Mouse (Mus musculus) adrenal gland, postnatal 36 days (tissue): ENCODE results near the gene Ninj2. TPM values are rescaled to one million over a fixed set of nuclear protein-coding genes. Genes with fewer than 3 reads are reported as not detected.

Experiments used
- DNase-seq, 2 experiments: peaks; one replicate each; pipeline ENCODE4 v3.0.0; 2021; ENCODE audit warnings: mixed read lengths in 1 of 2
- total RNA-seq, 2 experiments: library from RNA; stranded (reverse); gene quantifications; 2 replicates each; pipeline ENCODE4 v1.2.3; 2021

Gene Ninj2
- total RNA-seq, 2 experiments from 2014 or later: not detected

DNA sequence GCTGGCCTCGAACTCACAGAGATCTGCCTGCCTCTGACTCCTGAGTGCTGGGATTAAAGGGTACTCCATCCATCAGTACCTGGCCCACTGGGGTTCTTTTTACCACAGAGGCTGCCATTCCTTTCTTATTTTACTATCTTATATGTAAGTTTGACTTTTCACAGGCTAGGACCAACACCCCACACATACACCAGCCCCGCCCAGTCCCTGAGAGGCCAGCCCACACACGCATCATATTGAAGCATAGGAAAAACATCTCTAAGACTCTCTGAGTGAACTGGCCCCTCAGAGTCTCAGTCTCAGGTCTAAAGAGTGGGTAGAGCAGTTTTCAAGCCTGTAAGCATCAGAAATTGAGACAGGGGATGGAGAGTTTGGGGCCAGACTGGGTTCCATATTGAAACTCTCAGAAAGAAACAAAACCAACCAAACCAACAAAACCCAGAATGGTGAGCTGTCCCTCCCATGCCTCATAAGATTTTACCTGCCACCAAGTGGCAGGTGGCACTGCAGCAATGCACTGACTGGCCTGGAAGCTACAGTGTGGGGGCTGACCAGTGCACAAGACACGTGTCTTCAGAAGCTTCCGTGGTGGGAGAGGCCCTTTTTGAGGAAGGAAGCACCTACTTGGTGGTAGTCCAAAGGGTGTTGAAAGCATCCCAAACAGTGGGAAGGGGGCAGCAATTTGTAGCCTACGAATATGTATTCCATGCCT is 86.0 kb downstream of the Ninj2 start:
- no peak for DNase-seq

DNA sequence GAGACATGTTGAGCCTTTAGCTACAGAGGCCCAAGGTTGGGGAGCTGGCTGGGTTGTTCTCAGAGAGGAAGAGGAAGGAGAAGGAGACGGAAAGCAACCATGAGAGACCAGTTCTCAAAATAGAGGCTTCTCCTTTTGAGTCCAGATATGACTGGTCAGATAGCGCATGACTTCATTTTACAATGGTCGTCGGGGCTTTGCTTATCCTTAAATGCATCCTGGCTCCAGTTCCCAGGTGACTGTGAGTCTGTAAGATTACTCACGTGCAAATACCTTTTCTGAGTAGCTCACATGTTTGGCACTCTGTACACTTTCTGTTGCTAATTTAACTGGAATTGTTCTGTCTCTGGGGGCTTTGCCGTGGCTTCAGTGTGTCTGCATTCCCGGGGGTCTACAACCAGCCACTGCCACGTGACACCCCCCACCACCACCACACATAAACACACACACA is 86.6 kb downstream of the Ninj2 start:
- DNase-seq: no peak

DNA sequence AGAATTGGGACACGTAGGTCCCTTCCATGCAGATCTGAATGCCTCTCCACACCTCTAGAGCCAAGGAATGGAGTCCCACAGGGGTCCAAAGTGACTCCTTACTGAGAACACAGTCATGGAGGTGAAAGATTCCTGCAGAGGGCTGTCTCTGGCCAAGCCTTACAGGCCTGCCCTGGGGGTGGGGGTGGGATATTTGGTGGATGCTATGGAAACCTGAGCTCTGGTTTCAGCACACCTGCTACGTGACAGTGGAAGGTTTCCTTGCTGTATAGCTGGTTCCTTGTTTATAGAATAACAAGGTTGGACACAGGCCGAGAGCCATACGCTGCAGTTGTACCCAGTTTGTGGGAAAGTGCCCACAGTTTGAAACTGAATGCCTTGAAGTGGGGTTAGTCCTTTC is 87.3 kb downstream of the Ninj2 start:
- DNase-seq: no peak

DNA sequence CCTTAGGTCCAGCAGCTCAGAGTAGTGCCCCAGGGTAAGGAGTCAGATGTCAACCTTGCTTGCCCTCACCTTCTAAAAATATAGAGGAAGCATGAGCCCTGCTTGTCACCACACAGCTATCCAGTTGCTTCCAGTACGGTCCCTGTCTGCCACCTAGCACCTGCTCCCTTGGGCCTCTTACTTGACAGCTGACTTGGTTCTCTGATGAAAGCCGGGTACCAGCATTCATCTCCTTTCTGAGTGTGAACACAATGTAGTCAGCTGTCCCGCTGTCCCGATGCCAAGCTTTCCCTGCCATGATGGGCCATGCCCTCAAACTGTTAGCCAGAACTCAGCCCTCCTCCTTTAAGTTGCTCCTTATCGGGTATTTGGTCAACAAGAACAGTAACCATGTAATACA is 89.0 kb downstream of the Ninj2 start:
- DNase-seq: no peak

DNA sequence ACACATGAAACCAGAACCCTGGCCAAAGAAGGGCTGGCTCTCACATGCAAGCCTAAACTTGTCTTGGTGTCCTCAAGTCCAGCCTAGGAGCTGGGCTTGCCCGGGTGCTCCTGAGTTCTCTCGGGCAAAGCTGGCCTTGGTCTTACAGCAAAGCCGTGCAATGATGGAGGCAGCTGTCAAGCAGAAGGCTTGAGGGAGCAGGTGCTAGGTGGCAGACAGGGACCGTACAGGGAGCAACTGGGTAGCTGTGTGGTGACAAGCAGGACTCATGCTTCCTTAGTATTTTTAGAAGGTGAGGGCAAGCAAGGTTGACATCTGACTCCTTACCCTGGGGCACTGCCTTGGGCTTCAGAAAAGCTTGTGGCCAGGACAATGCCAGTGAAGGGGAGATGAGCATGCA is 90.6 kb downstream of the Ninj2 start:
- DNase-seq: no peak

DNA sequence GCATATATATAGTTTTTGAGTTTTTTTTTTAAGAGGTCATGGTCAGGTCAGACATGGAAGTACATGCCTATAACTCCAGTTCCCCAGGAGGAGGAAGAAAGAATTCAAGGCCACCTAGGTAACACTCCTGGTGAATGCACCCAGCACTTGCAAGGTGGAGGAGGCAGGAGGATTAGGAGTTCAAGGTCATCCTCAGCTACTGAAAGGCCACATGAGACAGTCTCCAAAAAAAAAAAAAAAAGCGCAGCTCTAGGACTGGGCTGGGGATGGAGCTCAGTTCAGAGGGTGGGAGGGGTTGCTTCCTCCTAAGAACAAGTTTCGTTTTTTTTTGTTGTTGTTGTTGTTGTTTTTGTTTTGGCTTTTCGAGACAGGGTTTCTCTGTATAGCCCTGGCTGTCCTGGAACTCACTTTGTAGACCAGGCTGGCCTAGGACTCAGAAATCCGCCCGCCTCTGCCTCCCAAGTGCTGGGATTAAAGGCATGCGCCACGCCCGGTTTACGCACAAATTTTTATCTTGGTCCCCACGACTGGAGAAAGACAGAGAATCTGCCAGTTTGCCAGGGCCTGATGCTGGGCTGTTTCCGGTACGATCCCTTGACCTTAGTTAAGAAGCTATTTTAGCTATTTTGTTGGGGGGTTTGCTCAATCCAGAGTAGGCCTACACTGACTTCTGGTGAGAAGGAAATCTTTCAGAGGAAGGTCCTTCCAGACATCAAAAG is 92.0 kb downstream of the Ninj2 start:
- no peak for DNase-seq

DNA sequence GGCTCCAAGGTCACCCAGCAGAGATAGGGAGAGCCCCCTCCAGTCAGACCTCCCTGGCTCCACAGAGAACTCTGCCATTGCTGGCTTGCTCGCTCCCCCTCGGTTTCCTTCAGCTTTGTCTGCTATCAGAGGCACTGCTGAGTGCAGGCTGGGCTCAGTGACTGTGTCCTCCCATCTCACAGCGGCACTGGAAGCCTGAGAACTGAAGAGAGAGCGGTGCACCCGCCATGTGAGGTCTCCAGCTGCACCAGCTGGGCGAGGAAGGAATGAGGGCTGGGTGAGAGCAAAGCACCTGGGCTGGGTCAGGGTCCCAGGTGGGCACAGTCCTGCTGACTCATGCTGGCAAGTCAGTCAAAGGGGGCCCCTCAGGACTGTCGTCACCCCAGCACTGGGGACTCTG is 92.6 kb downstream of the Ninj2 start:
- no peak for DNase-seq

DNA sequence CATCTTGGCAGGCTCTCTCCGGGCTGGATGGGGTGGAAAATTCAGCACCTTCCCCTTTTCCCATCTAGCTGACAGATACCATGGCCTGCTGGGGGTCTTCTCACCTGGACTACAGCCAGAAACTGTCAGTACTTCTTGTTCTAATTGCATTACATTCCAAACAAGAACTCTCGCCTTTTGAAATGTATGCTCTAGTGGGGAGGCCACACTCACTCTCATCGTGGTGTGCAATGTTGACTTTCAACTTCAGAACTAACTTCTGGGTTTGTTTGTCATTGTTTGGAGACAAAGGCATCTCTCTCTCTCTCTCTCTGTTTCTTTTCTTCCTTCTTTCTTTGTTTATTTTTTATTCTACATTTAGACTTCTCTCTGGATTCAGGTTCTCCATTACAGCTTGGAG is 93.4 kb downstream of the Ninj2 start:
- DNase-seq: no peak

DNA sequence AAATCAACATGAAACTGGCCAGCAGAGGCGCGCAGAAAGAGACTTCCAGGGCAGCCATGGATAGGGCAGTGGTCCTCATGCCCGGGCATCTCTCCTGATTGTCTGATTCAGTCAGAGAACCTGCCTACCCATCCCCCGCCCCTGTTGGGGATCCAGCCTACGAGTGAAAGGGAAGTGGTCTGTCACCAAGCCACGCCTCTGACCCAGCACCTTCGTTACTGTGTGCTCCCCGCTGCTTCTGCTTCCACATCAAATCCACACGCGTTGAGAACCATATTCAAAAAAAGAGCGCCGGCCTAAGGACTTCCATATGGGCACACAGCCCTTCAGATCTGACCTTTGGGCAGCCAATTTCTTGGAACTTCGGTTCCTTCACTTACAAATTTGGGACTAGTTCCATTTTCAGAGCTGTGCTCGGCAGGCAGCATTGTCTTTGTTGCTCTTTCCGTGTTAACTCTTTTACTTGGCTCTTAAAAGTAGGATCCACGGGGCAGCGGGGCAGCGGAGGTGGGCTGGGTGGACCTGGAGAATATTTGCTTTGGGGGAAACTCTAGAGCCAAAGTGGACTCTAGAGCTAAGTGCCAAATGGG is 94.5 kb downstream of the Ninj2 start:
- DNase-seq: peak in 1 of 2 experiments; percentile 46

DNA sequence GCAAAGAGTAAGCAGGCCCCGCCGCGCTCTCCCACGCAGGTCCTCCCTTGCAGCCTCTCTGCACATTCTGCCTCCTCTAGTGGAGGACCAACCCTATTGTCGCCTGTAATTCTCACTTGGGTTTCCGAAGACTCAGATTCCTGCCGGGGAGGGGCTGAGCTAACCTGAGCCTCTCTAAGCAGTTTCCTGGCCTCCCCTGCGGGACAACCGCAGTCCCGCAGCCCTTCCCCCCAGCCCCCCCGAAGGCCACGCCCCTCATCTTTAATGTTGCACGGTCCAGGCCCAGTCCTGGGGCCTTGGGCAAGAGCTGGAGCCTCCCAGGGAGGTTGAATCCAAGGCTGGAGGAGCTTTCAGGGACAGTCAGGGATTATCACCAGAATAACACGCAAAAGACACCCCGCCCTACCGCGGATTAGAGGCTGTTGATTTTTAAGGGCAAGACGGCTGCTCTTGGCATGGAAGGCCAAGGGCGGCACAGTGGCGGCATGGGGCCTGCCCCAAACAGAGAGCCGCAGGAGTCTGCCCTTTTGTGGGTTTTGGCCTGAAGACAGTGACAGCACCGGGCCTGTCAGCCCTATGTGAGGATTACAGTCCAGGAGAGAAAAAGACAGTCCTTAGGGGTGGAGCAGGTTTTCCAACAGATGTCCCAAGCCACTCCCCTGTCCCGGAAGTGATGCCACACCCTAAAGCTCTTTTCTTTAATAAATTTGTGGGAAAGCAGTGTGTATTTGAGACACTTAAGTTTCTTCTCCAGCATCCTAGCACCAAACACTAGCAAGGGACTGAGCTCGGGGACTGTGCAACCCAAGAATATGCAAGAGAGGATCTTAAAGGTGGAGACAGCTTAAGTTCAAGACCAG is 95.5 kb downstream of the Ninj2 start:
- DNase-seq: peak; percentile 27 to 48

DNA sequence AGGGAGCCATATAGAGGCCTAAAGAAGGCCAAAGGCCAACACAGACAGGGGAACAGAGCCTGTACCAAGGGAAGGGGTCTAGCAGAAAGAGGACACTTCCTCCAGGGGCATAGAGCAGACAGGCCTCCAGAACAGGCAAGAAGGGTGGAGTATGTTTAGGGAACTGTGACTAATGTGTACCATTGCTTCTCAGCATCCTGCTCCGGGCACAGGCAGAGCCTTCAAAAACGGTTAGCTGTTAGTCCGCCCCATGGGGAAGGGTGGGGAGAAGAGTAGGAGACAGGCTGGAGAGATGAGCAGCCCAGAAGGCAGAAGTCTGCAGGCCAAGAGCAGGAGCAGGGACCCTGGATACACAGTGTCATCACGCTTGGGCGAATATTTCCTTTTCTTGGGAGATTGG is 96.1 kb downstream of the Ninj2 start:
- DNase-seq: no peak

DNA sequence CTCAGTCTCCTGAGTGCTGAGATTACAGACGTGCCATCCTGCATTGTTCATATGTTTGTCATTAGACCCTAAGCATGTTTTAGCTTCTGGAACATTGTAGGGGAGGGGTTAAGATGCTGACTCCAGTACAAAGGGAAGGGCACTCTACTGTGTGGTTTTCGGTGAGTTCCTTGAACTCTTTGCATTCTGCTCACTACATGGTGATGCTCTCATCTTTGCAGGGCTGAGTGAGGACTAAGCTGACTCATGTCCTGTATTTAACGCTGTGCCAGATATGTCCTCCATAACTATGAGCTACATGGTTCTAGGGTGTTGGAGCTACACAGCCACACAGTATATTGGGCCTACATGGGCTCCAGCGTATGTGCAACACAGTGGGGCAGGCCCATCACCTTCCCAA is 97.2 kb downstream of the Ninj2 start:
- DNase-seq: no peak

DNA sequence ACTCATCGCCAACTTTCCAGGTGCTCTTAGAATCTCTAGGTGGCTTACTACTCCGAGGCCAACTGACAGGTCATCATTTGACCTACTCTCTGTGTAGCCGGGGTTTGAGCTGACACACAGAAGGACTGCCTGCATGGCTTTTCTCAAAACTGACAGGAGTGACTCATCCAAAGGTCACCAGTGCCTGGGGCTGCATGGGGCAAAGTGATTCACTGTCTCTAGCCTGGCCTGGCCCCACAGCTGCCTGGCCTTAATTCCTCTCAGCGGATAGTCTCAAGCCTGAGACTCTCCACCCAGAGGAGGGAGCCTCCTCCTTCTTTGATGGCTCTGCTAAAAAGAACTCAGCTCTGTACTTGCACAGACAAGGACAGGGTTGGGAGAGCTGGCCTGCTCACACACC is 97.8 kb downstream of the Ninj2 start:
- DNase-seq: peak; percentile 81 to 86

DNA sequence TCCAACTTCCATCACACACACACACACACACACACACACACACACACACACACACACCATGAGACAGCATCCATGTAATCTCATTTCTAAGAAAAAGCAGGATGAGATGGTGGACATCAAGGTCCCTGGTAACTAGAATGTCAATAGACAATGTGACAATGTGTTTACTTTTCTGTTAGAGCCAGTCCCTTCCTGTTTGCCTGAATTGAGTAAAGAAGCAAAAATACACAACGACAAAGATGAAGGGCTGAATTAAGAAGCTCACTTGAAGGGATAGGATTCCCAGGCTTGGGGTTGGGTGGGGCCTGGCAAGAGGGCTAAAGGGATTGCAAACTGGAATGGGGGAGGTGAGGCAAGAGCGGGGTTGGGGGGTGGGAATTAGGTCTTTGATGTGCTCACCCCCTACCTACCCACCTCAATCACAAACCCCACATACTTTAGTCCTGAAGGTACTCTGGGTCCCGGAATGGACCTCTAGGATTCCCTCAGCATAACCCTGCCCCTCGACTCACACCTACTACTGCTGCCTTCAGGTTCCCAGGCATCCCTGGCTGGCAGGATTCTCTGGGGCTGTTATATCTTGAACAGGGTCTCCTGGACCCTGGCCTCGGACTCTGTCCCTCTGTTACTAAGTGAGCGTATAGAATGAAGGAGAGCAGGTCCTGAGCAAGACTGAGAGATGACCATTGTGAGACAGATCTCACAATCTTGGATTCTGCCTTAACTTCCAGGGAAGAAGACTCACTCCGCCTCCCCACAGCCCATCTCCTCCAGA is 98.4 kb downstream of the Ninj2 start:
- DNase-seq: peak in 1 of 2 experiments; percentile 21

DNA sequence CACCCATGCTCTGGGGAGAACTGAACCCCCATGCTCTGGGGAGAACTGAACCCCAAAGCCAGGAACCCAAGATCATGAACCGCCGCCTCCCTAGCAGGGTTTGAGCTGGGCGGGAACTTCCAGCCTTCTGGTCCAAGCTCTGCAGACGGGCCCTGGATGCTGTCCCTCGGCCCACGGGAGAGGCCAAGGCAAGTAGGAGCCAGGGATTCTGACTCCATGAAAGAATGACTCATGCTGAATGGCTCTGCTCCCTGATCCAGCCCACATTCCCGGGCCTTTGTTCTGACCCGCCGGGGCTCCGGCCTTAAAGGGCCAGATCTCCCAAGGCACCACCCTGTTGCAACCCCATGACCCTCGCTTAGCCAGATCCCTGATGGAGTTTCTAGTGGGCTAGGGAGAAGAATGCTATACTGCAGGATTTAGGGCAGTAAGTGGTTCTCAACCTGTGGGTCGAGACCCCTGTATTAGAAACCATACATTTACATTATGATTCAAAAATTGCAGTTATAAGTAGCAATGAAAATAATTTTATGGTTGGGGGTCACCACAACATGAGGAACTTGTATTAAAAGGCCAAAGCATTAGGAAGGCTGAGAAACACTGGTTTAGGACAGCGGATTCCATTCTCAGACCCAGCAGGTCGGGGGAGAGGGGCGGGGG is 99.2 kb downstream of the Ninj2 start:
- DNase-seq: peak; percentile 87 to 88

DNA sequence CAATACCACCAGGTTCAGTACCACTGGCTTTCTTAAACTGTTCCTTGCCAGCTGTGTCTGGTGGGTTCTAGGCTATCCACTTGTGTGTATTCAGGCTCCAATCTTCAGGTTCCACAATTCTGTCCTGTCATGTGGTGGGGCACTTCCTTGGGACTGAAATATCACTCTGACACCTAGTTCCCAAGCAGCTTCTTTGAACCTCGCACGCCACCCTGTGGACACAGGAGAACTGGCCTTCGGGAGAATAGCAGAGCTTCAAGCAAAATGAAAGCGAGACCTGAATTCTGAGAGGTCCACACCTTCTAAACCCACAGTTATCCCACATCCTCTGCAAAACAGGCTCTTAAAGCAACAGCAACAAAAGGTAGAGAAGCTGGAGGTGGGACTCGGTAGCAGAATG is 100.0 kb downstream of the Ninj2 start:
- peak; percentile 87 to 91 for DNase-seq

DNA sequence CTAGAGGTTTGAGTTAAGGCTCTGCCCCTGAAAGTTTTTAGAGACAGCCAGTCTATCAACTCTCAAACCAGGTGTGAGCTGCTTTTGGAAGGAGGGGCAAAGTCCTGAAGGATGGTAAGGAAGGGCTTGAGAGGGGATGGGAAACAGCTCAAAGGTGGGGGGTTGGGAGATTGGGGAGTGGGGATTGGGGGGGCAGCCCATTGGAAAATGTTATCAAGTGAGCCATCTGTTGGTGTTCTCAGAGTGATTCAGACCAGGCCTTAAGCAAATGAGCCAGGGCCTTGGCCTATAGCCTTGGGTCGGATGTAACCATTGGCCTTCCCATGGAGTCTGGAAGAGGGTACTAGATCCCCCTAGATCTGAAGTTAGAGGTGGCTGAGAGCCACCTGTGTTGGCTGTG is 100.6 kb downstream of the Ninj2 start:
- DNase-seq: no peak

DNA sequence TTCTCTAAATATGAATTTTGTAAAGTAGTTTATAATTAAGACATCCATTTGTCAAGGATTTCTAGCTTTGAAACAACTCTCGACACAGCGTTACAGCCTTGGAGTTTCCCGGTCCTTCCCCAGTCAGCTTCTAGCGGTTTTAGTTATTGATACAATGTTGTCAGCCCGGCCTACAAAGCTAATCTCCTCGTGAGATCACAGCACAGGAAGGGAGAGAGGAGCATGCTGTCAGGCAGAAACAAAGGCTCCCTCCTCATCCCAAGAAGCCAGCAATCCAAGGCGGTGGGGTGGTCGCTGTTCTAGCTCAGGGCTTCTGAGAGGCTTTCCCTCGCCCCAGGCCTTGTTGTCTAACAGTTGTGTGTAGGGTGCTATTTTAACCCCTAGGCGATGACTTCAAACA is 101.2 kb downstream of the Ninj2 start:
- no peak for DNase-seq

DNA sequence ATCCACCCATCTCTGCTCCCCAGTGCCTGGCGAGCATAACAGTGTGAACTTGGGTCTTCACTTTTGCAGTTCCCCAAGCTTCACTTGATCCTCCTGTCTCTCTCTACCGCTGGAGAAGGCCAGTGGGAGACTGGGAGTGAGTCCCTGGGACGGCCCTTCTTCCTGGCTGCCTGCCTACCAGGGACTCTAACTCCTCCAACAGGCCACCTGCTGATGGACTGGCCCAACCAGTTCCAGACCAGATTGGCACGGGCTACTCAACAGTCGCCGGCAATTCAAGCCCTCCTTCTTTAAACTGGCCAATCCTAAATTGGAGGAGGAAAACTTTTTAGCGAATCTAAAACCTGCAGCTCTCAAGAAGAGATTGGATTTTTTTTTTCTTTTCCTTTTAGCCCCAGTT is 101.8 kb downstream of the Ninj2 start:
- DNase-seq: no peak

DNA sequence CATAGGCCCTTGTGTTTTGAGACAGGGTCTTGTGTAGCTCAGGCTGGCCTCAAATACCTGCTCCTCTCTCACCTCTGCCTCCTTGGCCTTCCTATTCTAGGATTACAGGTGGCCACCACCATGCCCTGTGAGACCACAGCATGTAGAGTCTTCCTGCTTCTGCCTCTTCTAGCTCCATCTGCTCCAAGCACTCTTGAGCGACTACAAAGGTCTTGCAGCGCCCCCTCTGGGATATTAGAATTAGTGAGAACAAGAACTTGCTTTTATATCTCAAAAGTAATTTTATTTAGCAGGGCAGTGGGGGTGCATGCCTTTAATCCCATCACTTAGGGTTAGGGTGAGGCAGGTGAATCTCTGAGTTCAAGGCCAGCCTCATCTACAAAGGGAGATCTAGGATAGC is 103.7 kb downstream of the Ninj2 start:
- peak; percentile 33 to 51 for DNase-seq

DNA sequence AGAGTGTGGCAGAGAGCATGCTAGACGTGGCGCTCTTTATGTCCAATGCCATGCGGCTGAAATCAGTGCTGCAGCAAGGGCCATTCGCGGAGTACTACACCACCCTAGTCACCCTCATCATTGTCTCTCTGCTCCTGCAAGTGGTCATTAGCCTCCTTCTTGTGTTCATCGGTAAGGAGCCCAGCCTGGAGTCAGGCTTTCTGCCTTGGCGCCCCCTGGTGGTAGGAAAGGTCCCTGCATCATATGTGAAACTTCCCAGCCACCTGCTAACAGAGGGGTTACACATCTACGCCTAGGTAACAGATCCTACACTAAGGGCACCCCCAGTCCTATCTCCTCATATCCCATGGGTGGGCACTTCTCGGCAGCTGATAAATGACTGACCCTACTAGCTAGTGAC is 104.8 kb downstream of the Ninj2 start:
- peak; percentile 81 to 84 for DNase-seq
